Mouse (Mus musculus): ENCODE measurements around the gene Rab37.

DNA sequence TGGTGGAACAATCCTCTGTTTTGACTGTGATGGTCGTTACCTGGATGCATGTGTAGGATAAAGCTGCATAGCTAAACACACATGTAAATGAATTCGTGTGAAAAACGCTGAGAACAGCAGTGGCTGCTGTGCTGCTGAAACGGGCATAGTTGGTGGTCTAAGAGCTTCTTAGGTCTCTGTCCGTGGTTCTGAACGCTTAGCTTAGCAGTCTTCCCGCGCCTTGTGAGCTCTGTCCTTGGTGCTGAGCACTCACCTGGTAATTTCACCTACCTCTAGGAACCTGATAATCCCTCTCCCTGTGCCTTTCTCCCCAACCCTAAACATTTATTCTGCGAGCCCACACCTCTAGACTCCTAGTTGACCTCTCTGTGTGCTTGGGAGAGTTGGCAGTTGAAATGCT, 39.0 kb upstream of the Rab37 start:
- TF ChIP-seq CTCF (IDR thresholded peaks at IDR 0.05; ENCODE audit: low read depth, low read length), result no peak
- TF ChIP-seq EP300 (IDR thresholded peaks at IDR 0.05; ENCODE audit: insufficient read depth, low read depth, low read length), result no peak
